Mouse (Mus musculus): ENCODE data around the gene Syne1. TPM values are rescaled to one million over a fixed set of nuclear protein-coding genes. Genes with fewer than 3 reads are reported as not detected.

The Syne1 gene
- 50.6 and 58.9 TPM in 2 replicates for polyA plus RNA-seq (2021; fragmentation: Nextera tagmentation)
- long read RNA-seq, experiment 1, full-length matches to known transcripts, result 19 of 182 reads
- long read RNA-seq, experiment 1, partial matches to known transcripts, result 94 of 182 reads
- long read RNA-seq, experiment 1, other reads (novel, unspliced or antisense), result 69 of 182 reads
- long read RNA-seq, experiment 2, full-length matches to known transcripts, result 152 of 487 reads
- long read RNA-seq, experiment 2, partial matches to known transcripts, result 279 of 487 reads
- long read RNA-seq, experiment 2, other reads (novel, unspliced or antisense), result 56 of 487 reads

GRCm38 (mm10) chr10:5551382-5551781 is at the start of gene Syne1:
TSS of gene Syne1 (minus strand) at chr10:5551482.

GRCm38 (mm10) chr10:5593464-5593863 is 42.2 kb upstream of the Syne1 start, which contains the start of gene Myct1:
TSS of gene Myct1 (plus strand) at chr10:5593775.

GRCm38 (mm10) chr10:5068676-5069265 is 482.5 kb downstream of the Syne1 start, which contains the start of gene Gm10097:
TSS of gene Gm10097 (plus strand) at chr10:5069192.

Other genes with a start within 250 kb of the Syne1 start
- 0.28 and 0.52 TPM in 2 replicates for gene Myct1, start 42.3 kb upstream of the Syne1 start, polyA plus RNA-seq (2021; fragmentation: Nextera tagmentation)
- 12.1 and 12.4 TPM in 2 replicates for gene Vip, start 87.7 kb upstream of the Syne1 start, polyA plus RNA-seq (2021; fragmentation: Nextera tagmentation)

All from layer of hippocampus, adult 6 months (tissue).